Mouse (Mus musculus): ENCODE results near the gene Ube2e1.

GRCm38 (mm10) chr14:18304165-18304564 is 27.5 kb downstream of the Ube2e1 start:
- TF ChIP-seq EP300 (optimal IDR thresholded peaks at IDR 0.05), result no peak
- no peak for TF ChIP-seq CTCF (IDR thresholded peaks at IDR 0.05; ENCODE audit: low read depth)

Data from stomach, postnatal 0 days (tissue).